Mouse (Mus musculus) adrenal gland, adult (tissue): ENCODE results near the gene Cdc25b.
A peak's percentile ranks its signal among the peaks of the same experiment; 100 is the strongest.

Experiments used
- DNase-seq, 2 experiments: peaks; one replicate each; pipeline ENCODE4 v3.0.0; 2022 to 2023; ENCODE audit warnings: low spot score in 1 of 2; ENCODE audit not compliant: inconsistent age in 2 of 2

The Cdc25b gene

DNA sequence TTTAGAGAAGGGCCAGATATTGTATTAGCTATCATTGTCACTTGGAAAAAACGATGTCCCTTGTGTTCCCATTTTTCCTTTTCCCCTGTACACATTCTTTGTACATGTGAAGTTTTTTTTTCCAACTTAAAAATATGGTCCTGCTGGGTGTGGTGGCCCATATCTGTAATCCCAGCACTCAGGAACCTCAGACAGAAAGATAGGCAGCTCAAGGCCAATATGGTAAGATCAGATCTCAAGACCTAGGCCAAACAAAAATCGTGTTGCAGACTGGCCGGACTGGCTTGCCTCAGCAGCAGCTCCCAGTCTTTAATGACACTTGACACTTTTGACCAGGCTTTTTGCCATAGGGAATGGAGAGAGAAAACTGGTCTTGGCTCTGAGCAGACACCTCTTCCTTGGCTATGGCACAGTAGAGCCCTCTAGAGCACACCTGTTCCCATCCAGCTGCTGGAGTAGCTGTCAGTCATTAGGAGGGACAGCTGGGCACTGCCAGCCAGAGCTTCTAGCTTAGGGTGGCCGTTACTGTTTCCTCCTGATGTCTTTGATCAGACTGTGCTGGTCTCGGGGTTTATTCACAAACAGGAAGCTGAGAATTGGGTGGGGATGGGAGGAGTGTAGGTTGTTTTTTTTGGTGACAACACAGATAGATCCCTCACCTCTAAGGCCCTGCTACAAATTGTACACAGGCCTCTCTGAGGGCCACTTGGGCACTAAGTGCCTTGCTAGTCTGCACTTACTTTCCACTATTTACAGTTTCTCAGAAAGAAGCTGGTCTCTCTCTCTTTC, 3.0 kb downstream of the Cdc25b start:
- DNase-seq: no peak

DNA sequence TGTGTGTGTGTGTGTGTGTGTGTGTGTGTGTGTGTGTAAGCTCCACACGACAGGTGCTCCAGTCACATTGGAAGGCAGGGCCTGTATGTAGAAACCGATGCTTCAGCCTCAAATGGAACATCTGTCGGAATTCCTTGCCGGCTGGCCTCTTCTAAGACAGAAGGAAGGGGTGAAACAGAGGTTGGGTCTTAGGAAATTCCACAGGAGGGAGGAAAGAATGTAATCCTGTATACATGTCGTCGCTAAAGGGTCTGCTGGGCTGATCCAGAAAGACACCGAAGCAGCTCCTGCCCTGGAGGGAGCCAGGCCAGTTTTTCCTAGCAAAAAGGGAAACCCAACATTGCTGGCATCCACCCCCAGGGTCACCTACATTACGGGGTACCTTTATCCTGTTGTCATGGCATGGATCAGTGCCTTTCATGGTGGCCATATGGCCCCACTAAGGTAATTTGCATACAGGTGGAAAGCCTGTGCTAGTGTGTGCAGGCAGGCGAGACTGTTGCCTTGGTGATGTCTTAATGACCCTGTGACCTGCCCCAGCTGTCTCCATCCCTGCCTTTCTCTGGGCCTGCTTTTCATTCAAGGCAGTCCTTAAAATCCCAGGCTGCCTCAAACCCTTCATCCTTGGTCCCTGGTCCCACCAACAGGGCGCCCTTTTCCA, 3.7 kb downstream of the Cdc25b start:
- DNase-seq: no peak

DNA sequence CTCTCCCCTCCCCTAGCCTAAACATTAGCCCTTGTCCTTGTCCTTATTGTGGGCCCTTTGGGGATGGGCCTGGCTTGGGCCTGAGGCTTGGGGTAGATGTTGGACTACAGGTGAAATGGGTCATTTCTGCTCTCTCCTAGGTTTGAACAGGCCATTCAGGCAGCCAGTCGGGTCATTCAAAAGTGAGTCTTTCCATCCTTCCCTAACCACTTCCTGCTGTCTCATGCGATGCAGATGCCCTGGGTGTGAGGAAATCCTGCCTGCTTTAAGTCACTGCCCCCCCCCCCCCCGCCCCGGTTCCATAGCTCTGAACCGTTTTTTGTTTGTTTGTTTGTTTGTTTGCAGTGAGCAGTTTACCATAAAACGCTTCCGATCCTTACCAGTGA, 4.2 kb downstream of the Cdc25b start:
- DNase-seq: no peak

DNA sequence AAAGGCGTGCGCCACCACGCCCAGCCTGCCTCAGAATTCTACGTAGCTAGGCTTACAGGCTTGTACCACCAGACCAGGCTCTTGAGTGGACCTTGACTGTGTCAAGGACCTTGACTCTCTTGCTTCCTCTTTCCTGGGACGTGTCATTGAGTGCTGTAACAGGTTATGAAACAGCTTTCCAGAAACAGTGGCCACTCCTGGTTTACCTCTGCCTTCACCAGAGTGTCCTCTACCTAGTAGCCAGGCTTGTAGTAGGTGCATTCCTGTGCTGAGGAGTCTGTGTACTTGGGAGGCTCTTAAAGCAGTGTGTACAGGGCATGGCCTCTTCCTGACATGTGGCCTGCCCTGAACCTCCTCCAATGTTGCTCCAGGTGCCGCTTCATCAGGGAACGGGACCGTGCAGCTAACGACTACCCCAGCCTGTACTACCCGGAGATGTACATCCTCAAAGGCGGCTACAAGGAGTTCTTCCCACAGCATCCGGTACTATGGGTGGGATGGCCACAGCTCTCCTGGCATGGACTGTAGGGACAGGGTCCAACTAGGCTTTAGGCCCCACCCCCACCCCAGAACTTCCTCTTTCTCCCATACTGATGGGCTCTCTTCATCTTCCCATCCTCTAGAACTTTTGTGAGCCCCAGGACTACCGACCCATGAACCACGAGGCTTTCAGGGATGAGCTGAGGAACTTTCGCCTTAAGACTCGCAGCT, 10.0 kb downstream of the Cdc25b start:
- DNase-seq: peak in 1 of 2 experiments; percentile 66

DNA sequence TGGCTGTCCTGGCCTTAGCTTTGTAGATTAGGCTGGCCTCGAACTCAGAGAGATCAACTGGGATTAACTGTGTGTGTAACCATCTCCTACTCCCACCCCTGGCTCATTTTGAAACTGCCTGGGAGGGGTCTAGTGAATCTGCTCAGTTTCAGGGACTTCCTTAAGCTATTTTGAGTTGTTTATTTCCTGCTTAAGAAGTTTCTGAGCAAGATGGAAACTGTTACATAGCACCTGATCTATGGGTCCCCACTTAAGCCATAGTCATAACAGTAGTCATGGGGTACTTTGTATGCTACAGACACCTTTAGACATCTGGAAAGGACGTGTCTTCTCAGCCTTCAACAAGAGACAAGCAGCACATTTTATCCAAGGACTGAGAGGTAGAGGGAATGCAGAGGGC, 14.0 kb downstream of the Cdc25b start:
- DNase-seq: no peak

DNA sequence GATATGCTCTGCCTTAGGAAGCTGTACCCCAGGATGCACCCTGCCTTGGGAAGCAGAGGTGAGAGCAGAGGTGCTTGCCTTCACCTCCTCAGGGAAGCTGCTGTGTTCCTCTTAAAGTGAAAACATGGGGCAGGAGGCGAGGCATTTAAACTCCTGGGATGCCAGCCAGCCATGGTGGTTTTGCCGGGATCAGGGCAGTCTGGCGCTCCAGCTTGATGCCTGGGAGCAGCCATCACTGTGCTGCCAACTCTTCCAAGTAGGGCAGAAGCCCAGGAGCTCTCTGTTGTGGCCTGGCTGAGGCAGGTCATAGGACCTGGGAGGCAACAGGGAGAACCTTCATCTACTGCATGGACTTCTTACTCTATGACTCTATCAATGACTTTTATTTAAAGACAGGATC, 14.5 kb downstream of the Cdc25b start:
- DNase-seq: no peak

DNA sequence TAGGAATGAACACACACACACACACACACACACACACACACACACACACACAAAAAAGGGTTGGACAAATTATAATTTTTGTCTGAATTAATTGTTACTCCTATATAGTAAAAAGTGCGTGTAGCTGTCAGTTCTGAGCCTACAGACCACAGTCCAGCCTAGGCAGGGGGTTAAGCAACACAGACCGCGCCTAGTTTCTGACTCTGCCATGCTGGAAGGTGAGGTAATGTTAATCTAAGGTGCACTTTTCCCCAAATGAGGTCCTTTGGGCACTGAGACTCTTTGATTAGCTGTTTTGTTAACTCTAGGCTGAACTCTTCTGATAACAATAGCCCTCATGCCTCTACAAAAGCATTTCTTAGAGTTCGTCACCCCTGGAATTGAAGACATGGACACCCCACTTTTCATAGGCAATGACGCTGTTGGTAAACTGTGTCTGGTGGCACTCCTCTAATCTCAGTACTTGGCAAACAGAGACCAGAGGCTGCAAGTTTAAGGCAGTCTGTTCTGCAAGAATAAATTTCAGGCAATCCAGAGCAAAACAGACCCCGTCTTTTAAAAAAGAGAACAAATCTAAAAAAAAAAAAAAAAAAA, 17.2 kb downstream of the Cdc25b start:
- peak in 1 of 2 experiments; percentile 55 for DNase-seq

DNA sequence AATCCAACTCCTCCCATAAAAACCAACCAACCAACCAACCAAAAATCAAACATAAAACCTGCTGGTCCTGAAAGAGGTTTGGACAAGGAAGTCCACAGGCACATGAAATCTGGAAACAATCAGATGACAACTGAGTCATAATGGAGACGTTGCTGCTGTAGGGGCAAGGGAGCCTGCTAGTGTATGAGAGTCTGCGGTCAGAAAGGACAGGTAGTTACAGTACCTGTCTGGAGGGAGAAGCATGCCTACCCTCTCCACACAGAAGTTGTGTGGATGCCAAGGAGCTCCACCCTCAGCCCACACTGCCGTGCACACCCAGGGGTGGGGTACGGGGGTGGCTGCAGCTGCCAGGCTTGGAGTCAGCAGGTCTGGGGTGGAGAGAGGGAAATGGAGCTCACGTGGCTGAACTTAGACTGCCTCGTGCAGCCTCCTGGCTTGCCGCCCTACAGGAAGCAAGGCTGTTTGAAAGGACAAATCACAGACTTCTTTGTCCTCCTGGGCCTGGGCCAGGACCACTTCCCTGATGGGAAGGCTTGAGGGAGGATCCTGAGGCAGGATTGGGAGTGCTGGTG, 17.7 kb downstream of the Cdc25b start:
- peak; percentile 95 to 97 for DNase-seq

DNA sequence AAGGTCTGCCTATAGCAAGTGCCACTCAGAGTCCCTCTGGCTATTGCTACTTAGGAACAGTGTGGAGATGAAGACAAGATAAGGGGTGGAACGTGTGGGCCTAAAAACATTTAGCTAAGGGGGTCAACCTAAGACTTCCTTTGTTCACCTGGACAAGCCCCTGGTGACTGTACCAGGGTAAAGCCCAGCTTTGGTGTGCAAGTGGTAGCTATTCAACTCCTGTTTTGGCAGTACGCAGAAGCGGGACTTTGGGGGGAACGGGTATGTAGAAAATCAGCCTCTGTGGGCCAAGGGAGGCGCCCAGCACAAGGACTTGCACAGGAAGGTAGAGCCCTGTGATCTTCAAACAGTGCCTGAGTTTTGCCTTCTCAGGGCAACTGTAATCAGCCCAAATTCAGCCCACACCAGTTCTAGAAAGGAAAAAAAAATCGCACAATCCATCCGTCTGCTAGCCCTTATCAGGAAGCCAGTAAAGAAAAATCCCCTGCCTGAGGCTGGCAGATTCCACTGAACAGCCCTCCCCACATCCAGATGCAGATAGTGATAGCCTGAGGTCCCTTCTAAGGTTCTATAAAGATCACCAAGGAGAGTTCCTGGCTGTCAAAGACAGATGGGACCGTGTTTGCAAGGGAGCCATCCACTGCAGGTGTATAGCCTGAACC, 18.9 kb downstream of the Cdc25b start:
- no peak for DNase-seq

DNA sequence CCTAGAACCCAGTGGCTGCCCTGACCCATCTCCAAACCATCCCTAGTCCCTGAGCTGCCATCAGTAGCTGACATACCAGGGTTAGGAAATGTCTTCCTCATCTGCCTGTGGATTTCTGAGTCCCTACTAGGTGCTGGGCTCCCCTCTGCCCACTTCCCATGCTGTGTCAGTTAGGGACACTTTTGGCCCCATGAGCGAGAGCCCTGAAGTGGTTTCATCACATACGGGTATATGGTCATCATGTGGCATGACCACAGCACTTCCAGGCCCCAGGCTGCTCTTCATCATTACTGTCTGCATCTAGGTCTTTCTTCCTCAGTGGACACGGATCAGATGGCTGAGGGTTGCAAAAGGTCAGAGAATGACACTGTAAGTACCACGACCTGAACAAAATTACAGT, 20.0 kb downstream of the Cdc25b start, which contains the start of gene Ap5s1:
Ap5s1 (plus strand) TSS at position 301 of the 400 bp plus-strand sequence.
- DNase-seq: no peak

DNA sequence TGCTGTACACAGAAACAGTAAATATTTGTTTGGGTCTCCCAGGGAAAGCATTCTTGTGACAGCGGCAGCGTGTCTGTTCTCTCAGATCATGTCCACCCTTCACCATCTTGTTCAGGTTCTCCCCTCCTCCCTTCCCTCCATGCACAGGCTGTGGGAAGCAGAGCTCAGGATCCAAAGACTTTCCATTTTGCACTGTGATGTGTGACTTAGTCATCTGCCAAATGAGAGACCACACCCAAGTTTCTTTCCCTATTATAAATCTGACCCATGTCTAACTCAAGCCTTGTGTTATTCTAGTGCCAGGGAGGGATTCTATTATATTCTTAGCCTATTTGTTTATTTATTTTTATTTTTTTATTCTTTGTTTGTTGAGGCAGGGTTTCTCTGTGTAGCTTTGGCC, 21.6 kb downstream of the Cdc25b start:
- DNase-seq: no peak

DNA sequence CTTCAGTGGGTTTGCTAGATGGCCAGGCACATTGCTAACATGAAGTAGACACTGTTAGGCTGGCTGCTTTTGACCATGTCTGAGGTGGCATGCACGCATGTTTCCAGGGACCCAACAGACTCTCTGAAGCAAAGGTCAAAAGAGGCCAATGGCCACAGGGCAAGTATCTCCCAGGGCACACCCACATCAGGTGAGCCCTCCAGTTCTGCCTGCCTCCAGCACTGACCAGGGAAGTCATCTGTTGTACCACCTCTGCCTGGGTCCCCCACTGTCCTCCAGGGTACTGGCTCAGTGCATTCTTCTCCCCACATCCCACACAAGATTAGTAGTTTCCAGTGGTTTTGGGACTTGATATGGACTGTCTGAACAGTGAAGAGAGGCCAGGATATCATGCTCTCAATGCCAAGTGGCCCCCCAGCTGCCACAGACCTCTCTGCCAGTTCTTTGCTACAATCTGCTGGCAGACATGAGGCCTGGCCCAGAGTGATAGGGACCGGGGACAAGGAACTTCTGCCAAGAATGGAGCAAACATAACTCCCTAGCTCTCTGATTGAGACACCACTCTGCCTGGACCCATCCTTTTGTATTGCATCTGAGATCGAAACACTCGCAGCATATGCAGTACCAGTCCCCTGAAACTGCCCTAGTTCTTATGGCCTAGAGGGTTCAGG, 22.5 kb downstream of the Cdc25b start:
- DNase-seq: no peak

DNA sequence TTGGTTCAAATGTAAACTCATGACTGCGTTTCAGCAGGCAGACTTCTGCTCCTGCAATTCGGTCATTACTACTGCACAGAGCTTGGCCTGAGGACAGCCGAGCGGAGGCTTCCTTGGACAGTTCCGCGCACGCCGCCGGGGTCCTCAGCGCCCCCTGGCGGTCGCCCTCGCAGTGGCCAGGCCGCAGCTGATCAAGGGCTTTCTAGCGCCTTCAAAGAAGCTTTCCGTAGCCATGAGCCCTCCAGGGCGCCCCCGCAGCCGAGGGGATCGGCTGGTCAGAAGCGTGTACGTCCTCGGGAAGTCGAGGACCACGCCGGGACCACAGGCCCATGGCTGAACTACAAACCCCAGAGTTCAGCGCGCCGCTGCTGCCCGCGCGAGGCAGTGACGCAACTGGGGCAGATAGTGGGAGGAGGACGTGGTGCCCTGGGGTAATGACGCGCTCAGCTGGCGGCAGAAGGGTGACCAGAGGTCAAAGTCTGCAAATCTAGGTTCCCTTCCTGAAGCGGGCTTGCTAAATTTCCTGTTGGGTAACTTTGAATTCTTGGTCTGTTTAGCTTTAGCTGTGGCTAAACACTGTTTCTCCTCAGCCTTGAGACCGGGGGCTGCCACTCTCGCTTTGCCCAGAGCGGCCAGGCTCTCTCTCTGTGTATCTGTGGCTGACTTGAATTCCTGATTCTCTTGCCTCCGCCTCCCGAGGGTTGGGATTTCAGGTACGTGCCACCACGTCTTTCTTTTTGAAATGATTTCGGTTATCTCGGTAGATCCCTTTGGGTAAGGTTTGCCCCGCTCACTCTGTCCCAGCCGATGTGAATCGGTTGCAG, 23.4 kb downstream of the Cdc25b start:
- DNase-seq: peak; percentile 97 to 99

DNA sequence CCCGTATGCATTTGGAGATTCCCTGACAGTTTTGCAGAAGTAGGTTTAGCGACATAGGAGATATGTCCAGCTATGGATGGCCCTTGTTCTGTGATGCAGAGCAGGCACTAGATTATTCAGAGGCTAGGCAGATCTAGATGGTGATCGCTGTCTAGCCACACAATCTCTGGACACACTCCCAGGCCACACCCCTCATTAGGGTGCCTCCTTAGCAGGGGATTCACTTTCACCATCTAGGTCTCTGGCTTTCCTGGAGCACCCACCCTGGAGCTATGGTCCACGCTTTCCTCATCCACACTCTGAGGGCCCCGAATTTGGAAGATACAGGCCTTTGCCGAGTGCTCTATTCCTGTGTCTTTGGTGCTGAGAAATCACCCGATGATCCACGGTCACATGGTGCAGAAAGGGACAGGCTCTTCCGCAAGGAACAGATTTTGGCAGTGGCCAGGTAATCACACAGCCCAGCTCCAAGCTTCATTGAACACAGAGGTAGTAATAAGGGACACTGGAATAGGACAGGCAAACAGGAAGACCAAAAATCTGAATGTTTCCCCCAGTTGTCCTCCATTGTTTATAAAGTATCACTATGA, 24.4 kb downstream of the Cdc25b start:
- DNase-seq: peak; percentile 55 to 84

DNA sequence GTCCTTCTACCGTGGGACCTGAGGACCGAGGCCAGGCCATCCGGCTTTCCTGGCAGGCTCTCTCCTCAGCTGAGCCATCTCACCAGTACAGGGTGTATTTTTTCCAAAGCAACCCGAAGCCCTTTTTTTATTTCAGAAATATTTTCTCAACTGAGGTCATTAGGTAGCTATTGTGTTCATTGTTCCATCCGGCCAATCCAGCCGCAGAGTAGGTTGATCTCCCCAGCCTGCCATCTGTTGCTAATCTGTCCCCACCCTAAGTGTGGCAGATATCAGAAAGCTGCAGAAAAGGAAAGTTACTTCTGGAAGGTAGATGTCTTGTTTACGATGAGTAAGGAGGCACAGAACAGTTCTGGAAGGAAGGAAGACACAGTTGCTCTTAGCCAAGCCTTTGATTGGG, 27.0 kb downstream of the Cdc25b start:
- DNase-seq: no peak

DNA sequence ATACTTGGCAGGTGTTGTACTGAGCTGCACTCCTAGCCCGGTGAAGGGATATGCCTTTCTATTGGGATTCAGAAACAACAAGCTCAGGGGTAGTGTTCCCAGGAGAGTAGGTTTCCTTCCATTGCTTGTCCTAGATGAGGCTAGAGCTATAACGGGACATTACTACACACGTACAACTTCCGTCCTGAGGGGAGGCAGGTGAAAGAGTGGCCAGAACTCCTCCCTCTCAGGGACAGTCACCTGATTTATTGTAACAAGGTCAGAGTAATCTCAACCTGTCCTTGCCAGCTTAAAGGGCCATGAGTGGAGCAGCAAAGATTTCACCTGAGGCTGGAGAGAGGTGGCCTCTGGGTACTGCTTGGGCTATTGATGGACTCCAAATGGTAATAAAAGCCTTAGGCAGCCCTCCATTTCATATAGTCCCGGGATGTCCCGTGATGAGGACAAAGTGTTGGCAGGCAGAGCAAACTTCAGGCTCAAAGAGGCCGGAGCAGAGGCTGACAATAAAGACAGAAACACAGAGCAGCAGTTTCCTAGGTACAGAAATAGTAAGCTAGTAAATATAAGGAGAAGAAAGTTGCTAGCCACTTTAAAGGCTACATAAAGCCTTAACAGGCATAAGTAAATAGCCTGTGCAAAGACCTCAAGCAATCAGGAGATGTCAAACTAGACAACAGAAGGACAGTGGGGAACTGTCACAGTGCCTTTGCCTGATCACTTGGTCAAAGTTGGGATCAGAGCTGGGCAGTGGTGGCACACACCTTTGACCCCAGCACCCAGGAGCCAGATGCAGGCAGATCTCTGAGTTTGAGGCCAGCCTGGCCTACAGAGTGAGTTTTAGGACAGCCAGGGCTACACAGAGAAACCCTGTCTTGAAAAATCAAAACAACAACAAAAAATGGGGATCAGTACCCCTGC, 29.5 kb downstream of the Cdc25b start:
- DNase-seq: peak; percentile 51 to 84

DNA sequence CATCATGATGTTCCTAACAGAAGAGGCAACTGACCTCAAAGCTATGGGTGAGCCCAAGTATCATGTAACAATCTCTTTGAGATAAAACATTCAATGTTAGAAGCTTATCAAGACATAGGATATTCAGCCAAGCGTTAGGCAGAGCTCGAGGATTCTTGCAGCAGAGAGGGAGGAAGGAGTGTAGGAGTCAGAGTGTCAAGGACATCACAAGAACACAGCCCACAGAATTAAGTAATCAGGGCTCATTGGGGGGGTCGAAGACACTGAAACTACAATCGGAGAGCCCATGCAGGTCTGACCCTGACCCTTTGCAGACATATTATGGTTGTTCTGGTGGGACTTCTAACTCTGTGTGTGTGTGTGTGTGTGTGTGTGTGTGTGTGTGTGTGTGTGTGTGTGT, 33.3 kb downstream of the Cdc25b start:
- DNase-seq: no peak
